16 mouse cellular contexts compared by ENCODE assay signal in genomic region chr8:92058953-92059352, GRCm38 (mm10).
"Had no signal": no experiment of that assay in that cellular context is flagged by ENCODE, and none has a peak within 500 bp of the region (broad histone marks: within the 10 kb centered on the region; RNA-seq: fewer than 3 reads in every experiment).

No protein-coding gene starts in this region.

- H3K4me1 ChIP-seq: intestine, embryonic 15.5 days; liver, embryonic 15.5 days had no signal

- H3K9ac ChIP-seq: intestine, embryonic 15.5 days; kidney, embryonic 15.5 days; liver, embryonic 15.5 days had no signal

- H3K4me2 ChIP-seq: intestine, embryonic 15.5 days; kidney, embryonic 15.5 days; liver, embryonic 11.5 days; liver, embryonic 15.5 days had no signal

- H3K27ac ChIP-seq: intestine, embryonic 15.5 days; kidney, embryonic 15.5 days; left cerebral cortex, adult 2 months; limb, embryonic 10.5 days; liver, embryonic 15.5 days had no signal

- H3K4me3 ChIP-seq: intestine, embryonic 15.5 days; kidney, embryonic 15.5 days; left cerebral cortex, adult 2 months; limb, embryonic 10.5 days; liver, embryonic 15.5 days; myocyte had no signal

- H3K27me3 ChIP-seq: intestine, embryonic 15.5 days had no signal

- H3K9me3 ChIP-seq: intestine, embryonic 15.5 days; kidney, embryonic 15.5 days; limb, embryonic 10.5 days; liver, embryonic 15.5 days had no signal

- DNase-seq: kidney, adult 18-20 months; kidney, postnatal 14 days; lung, adult 2 months; lung, postnatal 4 days; right cerebral cortex, adult 18-20 months; right cerebral cortex, postnatal 25 days; thymus, adult 18-20 months; thymus, postnatal 14 days had no signal

- ATAC-seq: intestine, embryonic 15.5 days; lung, postnatal 0 days had no signal

- H3K36me3 ChIP-seq: intestine, embryonic 15.5 days; kidney, embryonic 15.5 days; limb, embryonic 10.5 days; liver, embryonic 15.5 days had no signal
